Mouse (Mus musculus) embryo, embryonic 11.5 days (tissue): ENCODE data around the gene Rpl23.
"Not testable (repeated sequence)": the region's sequence is repeated elsewhere in the genome, so short reads cannot be mapped to it uniquely, and the experiment has no call there.

Source experiments
- DNase-seq: peaks from one replicate; pipeline ENCODE4 v3.0.0-alpha.2; 2012; ENCODE audit warnings: low read depth, low spot score

Rpl23 gene

DNA sequence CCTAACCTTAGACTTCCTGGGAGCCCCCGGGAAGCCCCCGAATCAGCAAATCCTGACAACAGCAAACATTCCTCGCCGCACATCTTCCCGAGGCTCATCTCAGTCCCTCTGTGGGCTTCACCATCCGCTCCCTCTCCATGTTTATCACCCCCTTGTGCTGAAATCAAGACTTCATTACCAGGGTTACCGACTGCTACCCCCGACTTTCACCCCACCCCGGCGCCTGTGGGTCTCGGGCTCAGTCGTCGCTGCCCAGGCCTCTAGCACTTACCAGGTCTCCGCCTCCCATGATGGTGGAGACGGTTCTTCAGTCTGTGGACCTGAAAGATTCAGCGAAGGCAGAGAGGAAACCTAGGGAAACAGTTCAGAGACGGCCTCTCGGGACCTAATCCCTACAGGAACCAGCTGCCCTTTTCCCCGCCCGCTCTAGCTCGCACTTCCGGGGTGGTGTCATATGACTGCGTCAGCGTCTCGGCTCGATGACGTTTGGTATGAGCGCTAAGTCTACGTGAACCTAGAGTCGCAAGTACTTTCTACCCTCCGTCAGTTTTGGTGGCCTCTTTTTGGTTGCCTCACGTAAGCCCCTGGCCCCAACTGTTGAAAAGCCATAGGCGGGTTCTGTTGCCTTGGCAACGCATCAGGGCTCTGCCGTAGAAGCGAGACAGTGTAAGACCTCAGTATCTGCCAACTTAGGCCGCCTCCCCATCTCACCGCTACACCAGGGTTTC lies 15.9 kb downstream of the Rpl23 start, which contains the start of gene Cwc25:
Gene Cwc25 (minus strand): TSS at position 403 of the 728 bp plus-strand sequence.
- DNase-seq = peak; percentile 92

DNA sequence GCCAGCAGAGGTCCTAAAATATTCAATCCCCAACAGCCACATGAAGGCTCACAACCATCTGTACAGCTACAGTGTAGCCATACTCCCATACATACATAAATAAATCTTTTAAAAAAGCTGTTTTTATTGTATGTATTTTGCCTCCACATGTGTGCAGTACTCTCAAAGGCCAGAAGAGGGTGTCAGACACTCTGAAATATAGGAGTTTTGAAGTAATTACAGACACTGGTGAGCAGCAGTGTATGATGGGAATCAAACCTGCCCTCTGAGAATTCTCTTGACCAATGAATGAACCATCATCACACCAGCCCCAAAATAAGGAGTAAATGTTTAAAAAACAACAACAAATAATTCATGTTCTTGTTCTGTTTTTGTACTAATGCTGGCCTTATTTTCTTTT lies 20.6 kb downstream of the Rpl23 start:
- no peak for DNase-seq

DNA sequence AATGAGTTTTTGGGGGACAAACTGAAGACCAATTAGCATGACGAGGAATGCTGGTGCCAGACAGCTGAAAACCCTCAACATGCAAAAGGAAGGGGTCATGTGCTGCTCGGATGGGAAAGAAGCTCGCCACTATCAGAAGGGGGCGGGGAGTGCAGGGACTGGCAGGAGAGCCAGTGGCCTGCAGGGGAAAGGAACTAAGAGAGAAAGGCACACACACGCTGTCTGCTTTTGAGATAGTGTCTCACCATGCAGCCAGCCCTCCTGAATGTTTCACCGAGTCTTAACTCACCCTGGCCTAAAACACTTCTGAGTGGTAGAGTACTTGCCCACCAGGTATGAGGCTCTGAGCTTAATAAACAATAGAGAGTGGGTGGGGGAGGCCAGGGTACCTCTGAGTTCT lies 23.3 kb downstream of the Rpl23 start:
- no peak for DNase-seq

DNA sequence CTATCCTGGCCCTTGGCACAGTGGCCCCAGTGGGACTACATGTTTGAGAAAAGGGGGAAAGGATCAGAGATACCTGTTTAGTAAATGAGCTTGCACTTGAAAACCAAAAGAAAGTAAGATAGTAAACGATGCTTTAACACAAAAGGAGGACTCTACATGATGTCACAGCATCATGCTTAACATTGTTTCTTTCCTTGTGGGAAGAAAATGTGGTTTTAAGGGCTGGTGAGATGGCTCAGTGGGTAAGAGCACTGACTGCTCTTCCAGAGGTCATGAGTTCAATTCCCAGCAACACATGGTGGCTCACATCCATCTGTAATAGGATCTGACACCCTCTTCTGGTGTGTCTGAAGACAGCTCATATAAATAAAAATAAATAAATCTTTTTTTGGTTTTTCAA lies 24.1 kb downstream of the Rpl23 start:
- no peak for DNase-seq

DNA sequence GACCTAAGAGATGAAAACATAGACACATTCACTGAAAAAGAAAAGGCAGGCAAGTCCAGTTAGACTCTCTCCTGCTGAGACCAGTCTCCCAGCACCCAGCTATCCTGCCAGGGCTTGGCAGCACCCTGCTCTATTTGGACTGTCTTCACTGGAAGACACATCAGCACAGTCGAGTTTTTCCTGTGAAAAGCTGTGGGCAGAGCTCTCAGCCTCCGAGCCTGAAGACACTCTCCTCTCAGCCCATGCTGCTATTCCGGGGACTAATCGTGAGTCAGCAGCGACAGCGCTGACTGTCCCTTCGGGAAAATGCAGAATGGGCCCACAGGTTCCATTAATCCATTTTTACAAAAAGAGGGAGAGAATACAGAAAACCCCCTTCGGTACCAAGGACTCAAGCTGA lies 29.0 kb downstream of the Rpl23 start:
- DNase-seq = no peak

DNA sequence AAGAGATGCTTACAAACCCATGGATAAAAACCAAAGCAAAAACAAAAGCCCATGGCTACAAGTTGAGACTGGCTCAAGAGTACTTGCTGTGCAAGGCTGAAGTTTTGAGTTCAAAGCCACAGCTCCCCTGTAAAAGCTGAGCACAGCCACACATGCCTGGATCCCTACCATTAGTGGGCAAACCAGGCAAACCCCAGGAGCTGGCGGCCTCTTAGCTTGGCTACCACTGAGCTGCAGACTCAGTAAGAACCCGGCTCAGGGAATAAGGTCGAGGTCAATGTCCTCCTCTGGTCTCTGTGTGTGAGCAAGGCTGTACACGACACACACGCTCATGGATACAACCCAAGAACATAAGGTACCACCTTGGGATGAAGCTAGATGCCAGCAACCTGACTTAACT lies 33.7 kb downstream of the Rpl23 start:
- no peak for DNase-seq

DNA sequence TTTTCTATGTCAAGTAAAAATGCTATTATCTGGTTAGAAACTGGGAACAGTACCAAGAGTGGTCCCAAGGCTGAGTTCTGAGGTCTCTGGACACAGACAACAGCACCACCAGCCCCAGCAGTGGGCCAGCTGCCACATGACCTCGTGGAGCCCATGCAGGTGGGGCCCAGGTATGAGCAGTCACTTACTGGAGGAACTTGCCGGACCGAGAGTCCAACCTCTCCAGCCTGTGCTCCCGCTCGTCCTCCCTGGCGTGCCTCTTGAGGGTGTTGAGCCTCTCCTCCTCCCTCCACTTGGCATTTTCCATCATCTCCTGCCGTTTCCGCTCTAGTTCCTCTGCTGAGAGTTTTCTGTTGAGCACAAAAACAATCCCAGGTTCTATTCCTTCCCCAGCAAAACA lies 34.5 kb downstream of the Rpl23 start:
- no peak for DNase-seq

DNA sequence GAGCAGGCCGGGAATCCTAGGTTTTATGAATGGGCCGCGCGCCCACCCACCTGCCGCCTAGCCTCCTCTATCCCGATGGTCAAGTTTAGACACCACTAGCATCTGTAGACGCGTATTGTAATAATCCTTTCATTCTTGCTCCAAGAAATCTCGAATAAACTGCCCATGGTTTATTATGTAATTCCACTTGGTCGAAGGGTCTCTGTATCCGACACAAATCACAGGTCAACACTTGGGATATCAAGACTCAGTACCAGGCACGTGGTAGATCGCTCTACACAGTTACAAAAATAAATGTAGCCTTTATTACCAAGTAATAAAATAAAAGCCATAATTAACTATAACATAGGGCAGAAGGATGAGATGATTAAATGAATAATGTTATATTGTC lies 36.9 kb downstream of the Rpl23 start:
- no peak for DNase-seq

DNA sequence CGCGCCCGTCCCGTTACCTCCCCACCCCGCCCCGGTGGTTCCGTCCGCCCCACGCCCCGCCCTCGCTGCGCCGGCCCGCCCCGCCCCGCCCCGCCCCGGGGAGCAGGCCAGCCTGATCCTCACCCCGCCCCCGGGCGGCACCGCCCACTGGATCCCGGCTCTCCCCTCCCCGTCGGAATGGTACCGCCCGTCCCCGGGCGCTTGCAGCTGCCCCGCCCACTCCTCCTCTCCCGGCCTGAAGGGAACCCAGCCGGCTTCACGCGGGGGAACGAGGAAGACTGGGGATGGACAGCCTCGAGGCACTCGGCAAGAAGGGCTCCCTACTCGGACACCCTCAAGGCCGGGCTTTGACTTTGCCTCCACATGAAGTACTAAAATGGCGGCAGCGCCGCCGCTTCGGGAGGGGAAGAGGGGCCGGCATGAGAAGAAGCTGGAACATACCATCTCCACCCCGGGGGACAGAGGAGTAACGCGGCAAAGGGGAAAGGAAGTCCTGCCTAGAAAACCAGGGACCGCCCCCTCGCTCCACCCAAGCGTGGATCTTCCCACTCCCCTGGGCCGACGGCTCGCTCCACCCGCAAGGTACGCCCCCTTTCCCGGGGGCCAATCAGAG lies 37.4 kb downstream of the Rpl23 start:
- DNase-seq = peak; percentile 99

DNA sequence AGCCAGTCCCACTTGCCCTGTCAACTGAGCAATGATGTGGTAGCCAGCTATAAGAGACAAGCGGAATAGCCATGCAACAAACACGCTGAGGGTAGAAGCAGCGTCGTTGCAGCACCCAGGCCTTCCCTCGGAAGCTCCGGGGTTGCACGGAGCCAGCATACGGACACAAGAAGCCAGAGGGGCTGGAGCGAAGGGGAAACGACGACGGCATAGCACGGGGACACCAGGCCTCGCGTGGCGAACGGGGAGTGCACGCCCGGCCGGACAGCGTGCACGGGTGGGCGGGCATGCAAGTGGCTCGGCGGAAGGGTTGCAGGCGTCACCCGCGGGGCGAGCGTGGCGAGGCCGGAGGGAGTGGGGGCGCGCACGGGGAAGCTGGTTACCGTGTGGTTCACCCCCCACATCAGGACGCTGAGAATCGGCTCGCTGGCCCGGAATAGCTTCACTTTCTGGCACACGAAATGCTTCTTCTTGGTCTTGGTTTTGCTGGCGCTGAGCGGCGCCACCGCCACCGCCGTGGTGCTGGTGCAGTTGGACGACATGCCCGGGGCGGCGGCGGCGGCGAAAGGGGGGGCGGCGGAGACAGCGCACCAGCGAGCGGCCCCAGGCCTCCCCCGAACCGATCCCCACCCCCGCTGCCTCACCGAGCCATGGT lies 38.0 kb downstream of the Rpl23 start, which contains the start of gene Pip4k2b:
Gene Pip4k2b (minus strand): TSS at position 642 of the 655 bp plus-strand sequence.
- DNase-seq = peak; percentile 27

DNA sequence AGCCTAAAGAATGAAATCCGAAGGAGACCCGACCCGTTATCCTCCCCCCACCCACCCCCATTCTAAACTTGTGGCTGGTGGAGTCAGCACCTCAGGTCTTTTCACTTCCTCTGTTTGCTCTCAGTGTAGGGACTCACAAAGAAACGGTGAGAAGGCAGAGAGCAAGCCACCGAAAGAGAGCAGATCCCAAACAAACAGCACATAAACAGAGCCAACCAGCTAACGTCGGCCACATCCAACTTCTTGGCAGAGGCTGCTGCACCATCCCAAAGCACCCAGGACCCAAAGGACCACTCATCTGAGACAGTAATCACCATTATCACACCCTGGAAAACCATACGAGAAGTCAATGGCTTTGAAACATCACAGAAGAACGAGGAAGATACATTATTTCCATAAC lies 38.8 kb downstream of the Rpl23 start:
- DNase-seq = no peak

DNA sequence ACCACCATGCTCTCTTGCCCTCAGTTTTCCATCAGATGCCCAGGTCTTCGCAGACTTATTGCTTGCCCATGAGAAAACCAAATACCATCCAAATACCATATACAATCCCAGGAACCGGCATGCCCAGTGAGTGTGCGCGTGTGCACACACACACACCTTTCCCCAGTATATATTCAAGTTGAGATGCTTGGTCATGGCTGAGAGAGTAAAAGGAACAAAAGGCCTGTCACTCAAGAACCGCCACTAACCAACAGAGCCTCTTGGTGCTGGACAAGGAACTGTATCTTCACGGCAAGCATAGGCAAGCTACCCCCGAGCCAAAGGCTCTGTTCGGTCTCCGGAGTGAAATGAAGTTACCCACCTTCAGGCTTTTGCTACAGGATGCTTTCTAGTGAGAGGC lies 39.6 kb downstream of the Rpl23 start:
- DNase-seq = no peak

DNA sequence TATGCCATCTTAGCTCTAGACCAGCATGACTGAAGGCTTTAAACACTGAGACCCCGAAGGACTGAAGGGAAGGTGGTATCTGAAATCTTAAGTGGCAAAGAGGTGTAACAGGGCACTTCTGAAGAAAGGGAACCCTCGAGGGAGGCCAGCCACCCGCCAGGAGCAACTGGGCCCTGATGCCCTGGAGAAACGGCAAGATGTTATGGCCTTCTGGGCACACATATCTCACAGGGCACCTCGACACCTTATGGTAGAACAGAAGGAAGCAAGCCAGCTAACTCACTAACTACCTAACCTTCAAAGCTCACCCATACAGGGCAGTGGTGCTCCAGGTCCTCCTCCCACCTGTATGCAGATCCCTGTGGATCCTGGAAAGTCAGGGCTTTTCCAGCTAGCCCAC lies 40.1 kb downstream of the Rpl23 start:
- no peak for DNase-seq

DNA sequence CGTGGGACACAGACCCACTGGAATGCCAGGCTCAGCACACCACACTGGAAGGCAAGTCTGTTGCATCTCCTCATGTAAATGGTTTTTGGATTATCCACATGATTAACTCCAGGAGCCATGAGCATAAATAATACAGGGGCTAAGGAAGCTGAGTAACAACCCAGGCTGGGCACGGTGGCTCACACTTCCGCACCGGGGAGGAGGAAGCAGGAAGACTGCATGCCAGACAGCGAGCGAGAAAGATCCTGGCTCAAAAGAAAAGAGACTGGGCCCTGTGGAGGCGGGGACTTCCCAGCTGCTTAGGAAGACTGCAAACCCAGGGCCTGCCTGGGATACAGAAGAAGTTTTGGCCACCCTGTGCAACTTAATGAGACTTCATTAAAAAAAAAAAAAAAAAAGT lies 42.0 kb downstream of the Rpl23 start:
- no peak for DNase-seq

DNA sequence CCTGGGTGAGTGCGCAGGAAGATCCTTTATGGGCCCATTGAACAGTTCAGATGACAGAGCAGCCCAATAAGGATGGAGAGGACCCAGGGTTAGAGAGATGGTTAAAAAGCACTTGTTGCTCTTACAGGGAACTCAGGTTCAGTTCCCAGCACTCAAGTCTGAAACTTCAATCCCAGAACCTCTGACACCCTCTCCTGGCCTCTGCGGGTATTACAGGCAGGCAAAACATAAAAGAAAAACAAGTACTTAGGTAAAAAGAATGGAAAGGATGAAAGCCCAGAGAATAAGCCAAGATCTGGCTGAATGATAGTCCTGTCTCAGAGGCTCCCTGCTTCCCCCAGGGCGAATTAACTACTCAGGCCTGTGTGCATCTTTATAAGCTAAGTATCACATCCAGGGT lies 43.1 kb downstream of the Rpl23 start:
- no peak for DNase-seq

DNA sequence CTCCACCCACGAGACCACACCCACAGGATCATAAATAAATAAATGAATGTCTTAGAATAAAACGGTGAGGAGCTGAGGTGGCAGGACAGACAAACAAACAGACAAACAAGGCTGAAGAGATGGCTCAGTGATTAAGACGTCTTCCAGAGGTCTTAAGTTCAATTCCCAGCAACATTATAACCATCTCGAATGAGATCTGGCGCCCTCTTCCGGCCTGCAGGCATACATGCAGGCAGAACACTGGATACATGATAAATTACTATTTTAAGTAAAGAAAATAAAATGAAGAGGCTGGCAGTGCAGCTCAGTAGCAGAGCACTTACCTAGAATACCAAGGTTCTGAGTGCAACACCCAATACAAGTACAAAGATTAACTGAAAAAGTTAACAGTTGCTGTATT lies 43.5 kb downstream of the Rpl23 start:
- DNase-seq = no peak

DNA sequence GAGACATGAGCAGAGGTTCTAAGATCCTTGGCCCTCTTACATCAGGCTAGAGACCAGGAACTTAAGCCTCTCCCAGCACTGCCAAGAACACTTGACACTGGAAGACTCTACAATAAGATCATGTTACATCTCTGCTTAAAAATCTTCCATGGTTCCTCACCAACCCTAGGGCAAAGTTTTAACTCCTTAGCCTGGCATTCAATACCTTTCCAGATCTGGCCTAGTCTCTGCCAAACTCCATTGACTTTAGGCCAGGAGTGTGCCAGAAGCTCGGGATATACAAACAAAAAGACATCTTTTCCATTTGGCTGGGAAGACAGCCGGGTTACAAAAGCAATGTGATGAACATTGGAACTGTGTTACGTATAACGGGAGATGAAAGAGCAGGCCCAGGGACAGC lies 44.6 kb downstream of the Rpl23 start:
- no peak for DNase-seq

DNA sequence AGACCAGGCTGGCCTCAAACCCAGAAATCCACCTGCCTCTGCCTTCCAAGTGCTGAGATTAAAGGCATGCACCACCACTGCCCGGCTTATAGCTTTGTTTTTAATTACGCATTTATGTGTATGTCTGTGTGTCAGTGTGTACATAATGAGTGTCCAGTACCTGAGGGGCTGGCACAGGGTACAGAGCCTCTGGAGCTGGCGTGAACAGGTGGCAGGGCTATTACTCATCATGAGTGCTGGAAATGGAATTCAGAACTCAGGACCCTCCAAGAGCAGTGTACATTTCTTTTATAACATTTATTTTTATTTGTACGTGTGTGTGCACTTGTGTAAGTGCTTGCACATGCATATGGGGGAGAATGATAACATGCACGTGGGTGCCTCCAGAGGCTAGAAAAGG lies 45.6 kb downstream of the Rpl23 start:
- DNase-seq = no peak

DNA sequence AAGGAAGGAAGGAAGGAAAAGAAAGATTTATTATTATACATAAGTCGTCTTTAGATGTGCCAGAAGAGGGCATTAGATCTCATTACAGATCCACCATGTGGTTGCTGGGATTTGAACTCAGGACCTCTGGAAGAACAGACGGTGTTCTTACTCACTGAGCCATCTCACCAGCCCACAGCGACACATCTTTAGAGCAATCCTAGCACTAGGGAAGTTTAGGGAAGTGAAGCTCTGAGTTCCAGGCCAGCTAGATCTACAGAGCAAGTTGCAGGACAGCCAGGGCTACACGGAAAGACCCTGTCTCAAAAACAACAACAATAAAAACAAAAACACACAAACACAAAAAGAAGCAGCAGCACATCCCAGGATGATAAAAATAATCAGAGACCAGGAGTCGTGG lies 47.4 kb downstream of the Rpl23 start:
- not testable (repeated sequence) for DNase-seq

DNA sequence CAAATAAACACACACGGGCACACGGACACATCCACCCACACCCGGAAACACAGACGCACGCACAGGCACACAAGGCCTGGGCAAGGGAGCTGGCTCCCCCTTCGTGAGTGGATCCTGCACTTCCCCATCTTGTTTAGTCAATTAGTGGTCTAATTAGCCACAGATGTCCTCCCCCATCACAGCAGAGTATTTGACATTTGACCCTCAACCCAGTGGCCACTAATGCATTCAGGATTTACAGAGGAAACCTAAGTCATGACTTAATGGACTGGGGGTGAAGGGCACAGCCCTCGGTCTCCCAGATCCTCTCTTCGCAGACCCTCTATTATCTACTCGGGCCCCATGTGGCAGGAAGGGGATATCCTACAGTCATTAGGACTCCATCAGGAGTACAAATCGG lies 48.5 kb downstream of the Rpl23 start:
- no peak for DNase-seq

DNA sequence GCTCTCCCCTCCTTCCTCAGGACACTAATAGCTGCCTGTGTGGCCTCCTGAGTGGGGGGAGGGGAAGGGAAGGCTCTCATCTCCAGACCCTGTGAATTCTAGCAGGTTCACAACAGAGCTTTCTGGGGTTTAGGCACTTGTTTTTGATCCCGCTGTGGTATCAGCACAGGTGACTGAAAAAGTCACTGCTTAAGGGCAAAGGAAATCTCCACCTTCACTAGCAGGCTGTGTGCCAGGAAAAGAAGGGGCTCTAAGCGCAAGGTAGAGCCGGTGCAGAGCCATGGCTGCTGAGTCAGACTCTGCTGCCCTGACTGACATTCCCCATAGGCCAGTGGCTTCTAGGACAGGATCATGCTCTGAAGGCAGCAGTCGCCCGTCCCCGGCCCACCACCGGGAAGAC lies 53.5 kb downstream of the Rpl23 start:
- DNase-seq = no peak

DNA sequence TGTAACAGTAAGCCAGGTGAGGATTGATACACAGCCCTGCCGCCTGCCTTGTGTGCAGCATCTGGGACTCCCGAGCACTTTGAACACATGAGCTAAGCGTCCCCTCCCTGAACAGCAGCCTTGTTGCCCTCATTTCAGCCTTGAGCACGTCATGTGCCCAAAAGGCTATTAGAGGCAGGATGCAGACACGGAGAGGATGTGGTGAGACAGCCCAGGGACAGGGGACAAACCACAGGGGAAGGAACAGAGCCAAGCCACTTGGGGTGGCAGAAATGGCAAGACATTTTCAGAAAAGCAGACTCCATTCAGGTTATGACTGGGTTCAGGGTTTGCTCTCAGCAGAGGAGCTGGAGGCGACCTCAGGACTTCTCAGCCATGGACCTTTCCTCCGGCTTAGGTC lies 53.9 kb downstream of the Rpl23 start:
- no peak for DNase-seq
